Mouse (Mus musculus): Measurements from ENCODE around the gene Clstn1. TPM values are rescaled to one million over a fixed set of nuclear protein-coding genes. Genes with fewer than 3 reads are reported as not detected.

The Clstn1 gene
- polyA plus RNA-seq, 1 experiment, result 0.05 TPM

GRCm38 (mm10) chr4:149648031-149648805 is 62.0 kb downstream of the Clstn1 start:
- TF ChIP-seq TAL1 (IDR thresholded peaks at IDR 0.05; ENCODE audit: low read length) (no peak), GATA1 (IDR thresholded peaks at IDR 0.05; ENCODE audit: low read length) (no peak)
- H3K4me1 ChIP-seq (ENCODE audit: control insufficient read depth), result no peaks in the 10 kb centered on the region
- no peaks in the 10 kb centered on the region for H3K27me3 ChIP-seq (ENCODE audit: control insufficient read depth)
- H3K36me3 ChIP-seq (ENCODE audit: control insufficient read depth), result no peaks in the 10 kb centered on the region; the same call in 1 of the 2 replicates
- H3K9me3 ChIP-seq (ENCODE audit: control insufficient read depth, low read length), result no peaks in the 10 kb centered on the region
- H3K4me3 ChIP-seq (replicated peaks), result no peak overlapping the region

- TF ChIP-seq TAL1 (IDR thresholded peaks at IDR 0.05; ENCODE audit: low read length) (no peak), GATA1 (IDR thresholded peaks at IDR 0.05; ENCODE audit: low read length) (no peak)
- Histone ChIP-seq H3K9me3 (ENCODE audit: control insufficient read depth, low read length) (no peaks in the 10 kb centered on the region), H3K4me3 (replicated peaks) (no peak overlapping the region), H3K27me3 (ENCODE audit: control insufficient read depth) (no peaks in the 10 kb centered on the region), H3K4me1 (ENCODE audit: control insufficient read depth) (no peaks in the 10 kb centered on the region), H3K36me3 (ENCODE audit: control insufficient read depth) (no peaks in the 10 kb centered on the region; the same call in 1 of the 2 replicates)
Measured at GRCm38 (mm10) chr4:149650493-149651193, 64.4 kb downstream of the Clstn1 start.

- TF ChIP-seq TAL1 (IDR thresholded peaks at IDR 0.05; ENCODE audit: low read length) (no peak), GATA1 (IDR thresholded peaks at IDR 0.05; ENCODE audit: low read length) (no peak)
- no peaks in the 10 kb centered on the region for H3K4me1 ChIP-seq (ENCODE audit: control insufficient read depth)
- no peaks in the 10 kb centered on the region for H3K27me3 ChIP-seq (ENCODE audit: control insufficient read depth)
- no peaks in the 10 kb centered on the region; the same call in 1 of the 2 replicates for H3K36me3 ChIP-seq (ENCODE audit: control insufficient read depth)
- no peaks in the 10 kb centered on the region for H3K9me3 ChIP-seq (ENCODE audit: control insufficient read depth, low read length)
- H3K4me3 ChIP-seq (replicated peaks), result no peak overlapping the region
Measured at GRCm38 (mm10) chr4:149654232-149654631, 68.0 kb downstream of the Clstn1 start.

- TF ChIP-seq GATA1 (IDR thresholded peaks at IDR 0.05; ENCODE audit: low read length) (no peak), TAL1 (IDR thresholded peaks at IDR 0.05; ENCODE audit: low read length) (no peak)
- Histone ChIP-seq H3K36me3 (ENCODE audit: control insufficient read depth) (no peaks in the 10 kb centered on the region; the same call in 1 of the 2 replicates), H3K27me3 (ENCODE audit: control insufficient read depth) (no peaks in the 10 kb centered on the region), H3K4me3 (replicated peaks) (no peak overlapping the region), H3K9me3 (ENCODE audit: control insufficient read depth, low read length) (no peaks in the 10 kb centered on the region), H3K4me1 (ENCODE audit: control insufficient read depth) (peaks cover 6% of the 10 kb centered on the region)
Measured at GRCm38 (mm10) chr4:149657858-149658416, 71.7 kb downstream of the Clstn1 start.

- Histone ChIP-seq H3K36me3 (ENCODE audit: control insufficient read depth) (no peaks in the 10 kb centered on the region; the same call in 1 of the 2 replicates), H3K9me3 (ENCODE audit: control insufficient read depth, low read length) (no peaks in the 10 kb centered on the region), H3K4me3 (replicated peaks) (no peak overlapping the region), H3K4me1 (ENCODE audit: control insufficient read depth) (peaks cover 8% of the 10 kb centered on the region), H3K27me3 (ENCODE audit: control insufficient read depth) (no peaks in the 10 kb centered on the region)
- TF ChIP-seq GATA1 (IDR thresholded peaks at IDR 0.05; ENCODE audit: low read length), result no peak
- no peak for TF ChIP-seq TAL1 (IDR thresholded peaks at IDR 0.05; ENCODE audit: low read length)
Measured at GRCm38 (mm10) chr4:149659495-149660116, 73.3 kb downstream of the Clstn1 start.

GRCm38 (mm10) chr4:149660598-149660997 is 74.3 kb downstream of the Clstn1 start:
- no peaks in the 10 kb centered on the region; the same call in 1 of the 2 replicates for H3K36me3 ChIP-seq (ENCODE audit: control insufficient read depth)
- TF ChIP-seq TAL1 (IDR thresholded peaks at IDR 0.05; ENCODE audit: low read length) (no peak), GATA1 (IDR thresholded peaks at IDR 0.05; ENCODE audit: low read length) (no peak)
- H3K9me3 ChIP-seq (ENCODE audit: control insufficient read depth, low read length), result no peaks in the 10 kb centered on the region
- H3K4me3 ChIP-seq (replicated peaks), result no peak overlapping the region
- H3K27me3 ChIP-seq (ENCODE audit: control insufficient read depth), result no peaks in the 10 kb centered on the region
- peaks cover 8% of the 10 kb centered on the region for H3K4me1 ChIP-seq (ENCODE audit: control insufficient read depth)

- Histone ChIP-seq H3K27me3 (ENCODE audit: control insufficient read depth) (no peaks in the 10 kb centered on the region), H3K36me3 (ENCODE audit: control insufficient read depth) (no peaks in the 10 kb centered on the region; the same call in 1 of the 2 replicates), H3K9me3 (ENCODE audit: control insufficient read depth, low read length) (no peaks in the 10 kb centered on the region), H3K4me3 (replicated peaks) (no peak overlapping the region), H3K4me1 (ENCODE audit: control insufficient read depth) (peaks cover 8% of the 10 kb centered on the region)
- TF ChIP-seq GATA1 (IDR thresholded peaks at IDR 0.05; ENCODE audit: low read length) (no peak), TAL1 (IDR thresholded peaks at IDR 0.05; ENCODE audit: low read length) (no peak)
Measured at GRCm38 (mm10) chr4:149661967-149662589, 75.8 kb downstream of the Clstn1 start.

GRCm38 (mm10) chr4:149663849-149664503 is 77.7 kb downstream of the Clstn1 start:
- no peak overlapping the region for H3K4me3 ChIP-seq (replicated peaks)

More at GRCm38 (mm10) chr4:149663849-149664503, 77.7 kb downstream of the Clstn1 start:
- TF ChIP-seq GATA1 (IDR thresholded peaks at IDR 0.05; ENCODE audit: low read length) (no peak), TAL1 (IDR thresholded peaks at IDR 0.05; ENCODE audit: low read length) (no peak)
- peaks cover 8% of the 10 kb centered on the region for H3K4me1 ChIP-seq (ENCODE audit: control insufficient read depth)
- H3K9me3 ChIP-seq (ENCODE audit: control insufficient read depth, low read length), result no peaks in the 10 kb centered on the region
- no peaks in the 10 kb centered on the region for H3K27me3 ChIP-seq (ENCODE audit: control insufficient read depth)
- H3K36me3 ChIP-seq (ENCODE audit: control insufficient read depth), result no peaks in the 10 kb centered on the region
